Mouse (Mus musculus): ENCODE results near the gene Pold4.

Gene Pold4

DNA sequence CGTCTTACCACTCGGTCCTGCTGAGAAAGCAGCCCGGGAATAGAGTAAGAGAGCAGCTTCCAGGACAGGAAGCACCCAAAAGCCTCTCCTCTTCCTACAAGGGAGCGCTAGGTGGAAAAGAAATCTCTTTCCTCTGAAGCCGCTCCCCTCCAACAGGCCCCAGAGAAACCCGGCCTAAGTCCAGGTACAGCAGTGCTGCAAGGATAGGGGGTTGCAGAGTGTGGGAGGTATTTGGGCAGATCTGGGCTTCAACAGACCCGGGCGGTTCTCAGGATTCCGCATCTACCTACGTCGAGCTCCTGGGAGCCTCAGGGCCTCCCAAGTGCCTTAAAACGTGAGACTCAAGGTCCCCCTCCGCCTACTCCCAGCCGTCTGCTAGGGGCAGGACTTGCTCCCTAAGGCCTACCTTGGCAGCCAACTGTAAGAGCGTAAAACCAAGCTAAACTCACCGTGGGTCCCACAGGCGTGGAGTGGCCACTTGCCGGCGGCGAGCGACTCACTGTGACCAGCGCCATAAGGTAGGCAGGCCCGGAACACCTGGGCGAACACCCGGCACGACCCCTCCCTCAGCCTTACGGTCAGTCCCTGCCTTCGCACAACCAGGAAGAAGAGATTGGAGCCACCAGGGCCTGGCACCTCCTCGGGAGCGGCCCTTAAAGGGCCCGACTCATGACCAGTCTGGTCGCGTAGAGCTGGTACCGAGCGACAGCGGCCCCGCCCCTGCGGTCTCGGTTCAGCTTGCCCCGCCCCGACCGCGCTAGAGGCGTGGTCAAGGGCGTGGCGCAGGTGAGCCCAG lies 37.1 kb downstream of the Pold4 start, which contains the start of gene Ssh3:
Gene Ssh3 (minus strand): TSS at position 615 of the 796 bp plus-strand sequence.
- ATAC-seq (ENCODE audit: low TSS enrichment): peak; percentile 78

DNA sequence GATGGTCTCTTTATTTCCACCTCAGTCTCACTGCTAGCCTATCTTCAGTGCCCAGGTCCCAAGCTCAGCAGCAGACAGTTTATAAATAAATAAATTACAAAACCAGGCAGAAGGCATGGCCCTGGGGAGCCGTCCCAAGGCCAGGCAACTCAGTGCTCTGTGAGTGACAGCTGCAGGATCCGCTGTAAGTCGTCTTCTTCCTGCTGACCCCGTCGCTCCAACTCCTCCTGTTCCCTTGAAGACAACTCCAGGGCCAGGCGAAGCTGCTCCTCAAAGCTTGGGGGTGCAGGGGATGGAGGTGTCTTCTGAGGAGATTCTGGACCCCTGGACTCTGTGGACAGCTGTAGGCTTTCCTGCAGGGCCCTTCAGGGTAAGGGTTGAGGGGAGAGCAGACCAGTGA lies 38.5 kb downstream of the Pold4 start:
- ATAC-seq (ENCODE audit: low TSS enrichment): no peak

DNA sequence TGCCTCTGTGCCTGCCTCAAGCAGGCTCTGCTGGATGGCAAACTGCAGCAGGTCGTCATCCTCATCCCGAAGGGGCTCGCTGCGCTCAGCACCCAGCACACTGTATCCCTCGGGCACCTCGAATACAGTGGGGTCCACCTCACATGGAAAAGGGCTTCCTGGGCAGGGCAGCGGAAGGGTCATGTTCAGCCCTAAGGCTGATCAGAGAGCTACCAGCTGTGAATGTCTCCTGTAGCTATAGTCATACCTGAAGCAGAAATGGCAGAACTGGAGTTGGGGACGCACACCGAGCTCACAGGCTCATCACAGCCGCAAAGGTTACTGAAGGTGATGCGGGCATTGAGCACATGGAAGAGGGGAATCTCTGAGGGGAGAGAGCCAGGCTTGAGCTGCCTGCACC lies 39.3 kb downstream of the Pold4 start:
- no peak for ATAC-seq (ENCODE audit: low TSS enrichment)

DNA sequence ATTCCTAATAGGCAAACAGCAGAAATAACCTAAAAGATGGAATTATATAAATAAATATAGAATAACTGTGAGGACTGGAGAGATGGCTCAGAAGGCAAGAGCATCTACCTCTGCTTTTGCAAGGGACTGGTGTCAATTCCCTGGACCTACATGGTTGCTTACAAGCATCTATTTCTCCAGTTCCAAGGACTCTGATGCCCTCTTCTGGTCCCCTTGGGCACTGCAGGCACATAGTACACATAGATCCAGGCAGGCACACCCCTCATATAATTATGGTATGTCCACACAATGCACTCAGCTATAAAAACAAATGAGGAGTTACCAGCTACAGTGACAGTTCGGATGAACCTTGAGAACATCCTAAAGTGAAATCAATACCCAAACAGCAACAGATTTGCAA lies 47.8 kb downstream of the Pold4 start:
- ATAC-seq (ENCODE audit: low TSS enrichment): no peak

DNA sequence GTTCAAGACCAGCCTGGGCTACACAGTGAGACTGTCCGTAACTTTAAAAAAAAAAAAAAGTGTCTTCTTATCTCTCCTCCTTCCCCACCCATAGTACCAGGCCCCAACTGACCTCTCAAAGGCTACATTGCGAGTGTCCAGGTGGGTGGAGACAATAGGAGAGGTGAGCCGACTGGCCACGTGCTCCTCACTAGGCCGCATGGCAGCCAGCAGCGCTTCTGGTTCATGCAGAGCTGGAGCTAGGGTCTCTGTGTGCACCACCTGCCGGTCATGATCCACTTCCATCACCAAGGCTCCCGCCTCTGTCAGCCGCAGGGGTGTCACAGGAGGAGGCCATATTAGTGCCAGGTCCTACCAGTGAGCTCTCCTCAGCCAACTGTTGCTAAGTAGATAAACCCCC lies 48.7 kb downstream of the Pold4 start:
- ATAC-seq (ENCODE audit: low TSS enrichment): no peak

DNA sequence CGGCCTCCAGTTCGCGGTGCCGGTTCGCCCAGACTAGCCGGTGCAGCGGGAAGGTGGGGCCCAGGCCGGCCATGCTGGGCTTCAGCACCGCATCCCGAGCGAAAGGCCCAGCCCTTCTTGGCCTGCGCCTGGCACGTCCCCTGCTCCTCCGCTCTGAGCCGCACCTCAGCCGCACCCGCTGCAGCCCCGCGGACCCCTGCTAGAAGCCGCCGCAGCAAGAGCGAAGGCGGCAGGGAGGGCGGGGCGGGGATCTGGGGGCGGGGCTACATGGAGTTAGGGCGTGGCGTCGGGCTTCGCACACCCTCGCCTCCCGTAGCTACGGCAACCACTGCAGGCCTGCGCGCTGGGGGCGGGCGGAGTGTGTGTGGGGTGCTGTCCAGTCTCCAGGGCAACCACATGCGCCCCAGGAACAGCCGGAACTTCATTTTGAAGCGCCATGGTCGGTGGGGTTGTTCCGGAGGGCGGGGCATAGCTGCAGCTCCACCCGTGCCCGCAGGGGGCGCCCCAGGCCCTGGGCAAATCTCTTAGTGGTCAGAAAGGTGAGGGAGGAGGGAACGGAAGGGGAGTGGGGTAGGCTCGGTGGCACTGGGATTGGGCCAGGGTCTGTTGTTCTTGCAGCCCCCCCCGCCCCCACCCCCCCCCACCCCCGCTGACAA lies 51.3 kb downstream of the Pold4 start, which contains the start of gene Ankrd13d:
Gene Ankrd13d (minus strand): TSS at position 240 of the 656 bp plus-strand sequence.
- peak; percentile 89 for ATAC-seq (ENCODE audit: low TSS enrichment)

Data from frontal cortex, adult (tissue).